Mouse (Mus musculus) forebrain, embryonic 10.5 days (tissue): ENCODE measurements around the gene Tmem30a. TPM values are rescaled to one million over a fixed set of nuclear protein-coding genes. Genes with fewer than 3 reads are reported as not detected.

Experiments used
- DNase-seq: peaks from one replicate; pipeline ENCODE4 v3.0.0-alpha.2; 2017; ENCODE audit warnings: low spot score; ENCODE audit errors: extremely low spot score
- H3K27ac ChIP-seq: fragments of 300-500 bp; sonication (generic); 2 replicates; pipeline ENCODE4 v1.5.1; 2016; ENCODE audit warnings: mild to moderate bottlenecking
- H3K27me3 ChIP-seq: fragments of 300-500 bp; sonication (generic); 2 replicates; pipeline ENCODE4 v1.6.1; 2016; ENCODE audit warnings: mild to moderate bottlenecking; ENCODE audit not compliant: poor library complexity, severe bottlenecking
- H3K36me3 ChIP-seq: fragments of 300-500 bp; sonication (generic); replicated peaks from 2 replicates; pipeline ENCODE4 v1.6.1; 2016; ENCODE audit warnings: mild to moderate bottlenecking, moderate library complexity
- H3K4me1 ChIP-seq: fragments of 300-500 bp; sonication (generic); 2 replicates; pipeline ENCODE4 v1.6.1; 2016
- H3K4me3 ChIP-seq: fragments of 300-500 bp; sonication (generic); 2 replicates; pipeline ENCODE4 v1.5.1; 2016; ENCODE audit warnings: mild to moderate bottlenecking, moderate library complexity
- H3K9me3 ChIP-seq: fragments of 300-500 bp; sonication (generic); 2 replicates; pipeline ENCODE4 v1.6.1; 2016; ENCODE audit warnings: mild to moderate bottlenecking, moderate library complexity
- WGBS: fragments of 180-500 bp; shearing (Covaris S2); methylation state at CpG from one replicate; pipeline ENCODE4 v1.1.7; 2016; 5-methylcytosine and 5-hydroxymethylcytosine counted together
- polyA plus RNA-seq: library from polyadenylated mRNA; unstranded; fragments of >200 nt; fragmentation: Nextera tagmentation; extraction: Ambion mirVana; gene quantifications from 2 replicates; pipeline ENCODE4 v1.2.1, GENCODE M21; 2016

Gene Tmem30a
- polyA plus RNA-seq, 1 experiment from 2014 or later: 49.5 TPM

- peaks cover 66% of the 10 kb centered on the region for H3K36me3 ChIP-seq
- H3K27ac ChIP-seq: no peak overlapping the region
- WGBS: 91% methylated on average over 4 of the region's 4 CpGs
- H3K27me3 ChIP-seq: no peaks in the 10 kb centered on the region
- peaks cover 22% of the 10 kb centered on the region for H3K9me3 ChIP-seq
- H3K4me3 ChIP-seq: no peak overlapping the region
- no peak for DNase-seq
- H3K4me1 ChIP-seq: no peaks in the 10 kb centered on the region
Observed at GRCm38 (mm10) chr9:79814592-79814991, 21.3 kb upstream of the Tmem30a start.

GRCm38 (mm10) chr9:79810969-79811902 is 17.9 kb upstream of the Tmem30a start:
- H3K4me3 ChIP-seq: no peak overlapping the region
- no peak overlapping the region for H3K27ac ChIP-seq
- peaks cover 4% of the 10 kb centered on the region; the same call in 1 of the 2 replicates for H3K4me1 ChIP-seq
- 84% methylated on average over 10 of the region's 11 CpGs for WGBS
- DNase-seq: no peak
- no peaks in the 10 kb centered on the region for H3K9me3 ChIP-seq
- H3K36me3 ChIP-seq: peaks cover 33% of the 10 kb centered on the region
- no peaks in the 10 kb centered on the region for H3K27me3 ChIP-seq

- no peaks in the 10 kb centered on the region for H3K27me3 ChIP-seq
- H3K36me3 ChIP-seq: peaks cover 26% of the 10 kb centered on the region
- no peak for DNase-seq
- no peak overlapping the region for H3K27ac ChIP-seq
- 90% methylated on average over 3 of the region's 3 CpGs for WGBS
- no peak overlapping the region for H3K4me3 ChIP-seq
- peaks cover 4% of the 10 kb centered on the region; the same call in 1 of the 2 replicates for H3K4me1 ChIP-seq
- H3K9me3 ChIP-seq: no peaks in the 10 kb centered on the region
Observed at GRCm38 (mm10) chr9:79810534-79810933, 17.2 kb upstream of the Tmem30a start.

- Histone ChIP-seq H3K36me3 (peaks cover 17% of the 10 kb centered on the region), H3K27ac (no peak overlapping the region), H3K9me3 (no peaks in the 10 kb centered on the region), H3K4me3 (no peak overlapping the region), H3K4me1 (peaks cover 4% of the 10 kb centered on the region; the same call in 1 of the 2 replicates), H3K27me3 (no peaks in the 10 kb centered on the region)
- WGBS: 76% methylated on average over 6 of the region's 6 CpGs
- DNase-seq: no peak
Observed at GRCm38 (mm10) chr9:79809411-79809810, 16.1 kb upstream of the Tmem30a start.

- 64% methylated on average over 4 of the region's 4 CpGs for WGBS
- no peak for DNase-seq
- Histone ChIP-seq H3K9me3 (no peaks in the 10 kb centered on the region), H3K4me1 (peaks cover 4% of the 10 kb centered on the region; the same call in 1 of the 2 replicates), H3K27me3 (no peaks in the 10 kb centered on the region), H3K27ac (no peak overlapping the region), H3K36me3 (no peaks in the 10 kb centered on the region), H3K4me3 (no peak overlapping the region)
Observed at GRCm38 (mm10) chr9:79807178-79807577, 13.9 kb upstream of the Tmem30a start.

GRCm38 (mm10) chr9:79806317-79807075 is 13.2 kb upstream of the Tmem30a start:
- 49% methylated on average over 12 of the region's 12 CpGs for WGBS
- H3K9me3 ChIP-seq: no peaks in the 10 kb centered on the region
- H3K27me3 ChIP-seq: no peaks in the 10 kb centered on the region
- no peak overlapping the region for H3K4me3 ChIP-seq
- no peak for DNase-seq
- H3K4me1 ChIP-seq: peaks cover 4% of the 10 kb centered on the region; the same call in 1 of the 2 replicates
- no peaks in the 10 kb centered on the region for H3K36me3 ChIP-seq
- no peak overlapping the region for H3K27ac ChIP-seq

GRCm38 (mm10) chr9:79805426-79805825 is 12.1 kb upstream of the Tmem30a start:
- no peaks in the 10 kb centered on the region for H3K9me3 ChIP-seq
- WGBS: 90% methylated on average over 10 of the region's 10 CpGs
- H3K27me3 ChIP-seq: no peaks in the 10 kb centered on the region
- no peak overlapping the region for H3K27ac ChIP-seq
- no peaks in the 10 kb centered on the region for H3K36me3 ChIP-seq
- no peak overlapping the region for H3K4me3 ChIP-seq
- DNase-seq: no peak
- H3K4me1 ChIP-seq: peaks cover 4% of the 10 kb centered on the region; the same call in 1 of the 2 replicates

GRCm38 (mm10) chr9:79796461-79797135 is 3.3 kb upstream of the Tmem30a start:
- Histone ChIP-seq H3K4me3 (no peak overlapping the region), H3K9me3 (no peaks in the 10 kb centered on the region), H3K27me3 (no peaks in the 10 kb centered on the region), H3K4me1 (peaks cover 13% of the 10 kb centered on the region), H3K36me3 (no peaks in the 10 kb centered on the region), H3K27ac (no peak overlapping the region)
- no peak for DNase-seq
- 77% methylated on average over 7 of the region's 7 CpGs for WGBS

- Histone ChIP-seq H3K36me3 (no peaks in the 10 kb centered on the region), H3K27me3 (no peaks in the 10 kb centered on the region), H3K9me3 (no peaks in the 10 kb centered on the region), H3K27ac (no peak overlapping the region), H3K4me1 (peaks cover 23% of the 10 kb centered on the region), H3K4me3 (no peak overlapping the region)
- 86% methylated on average over 1 of the region's 1 CpGs for WGBS
- no peak for DNase-seq
Observed at GRCm38 (mm10) chr9:79795076-79795475, 1.8 kb upstream of the Tmem30a start.

GRCm38 (mm10) chr9:79785794-79786085 is 7.6 kb downstream of the Tmem30a start:
- 84% methylated on average over 2 of the region's 2 CpGs for WGBS
- no peak for DNase-seq
- Histone ChIP-seq H3K4me3 (no peak overlapping the region), H3K4me1 (peaks cover 29% of the 10 kb centered on the region), H3K9me3 (no peaks in the 10 kb centered on the region), H3K27me3 (no peaks in the 10 kb centered on the region), H3K36me3 (no peaks in the 10 kb centered on the region), H3K27ac (no peak overlapping the region)

- Histone ChIP-seq H3K9me3 (no peaks in the 10 kb centered on the region), H3K4me1 (peaks cover 28% of the 10 kb centered on the region), H3K36me3 (no peaks in the 10 kb centered on the region), H3K27me3 (no peaks in the 10 kb centered on the region), H3K27ac (no peak overlapping the region), H3K4me3 (no peak overlapping the region)
- WGBS: 90% methylated on average over 2 of the region's 2 CpGs
- no peak for DNase-seq
Observed at GRCm38 (mm10) chr9:79784934-79785793, 8.1 kb downstream of the Tmem30a start.

- Histone ChIP-seq H3K4me1 (peaks cover 28% of the 10 kb centered on the region), H3K27me3 (no peaks in the 10 kb centered on the region), H3K9me3 (no peaks in the 10 kb centered on the region), H3K4me3 (no peak overlapping the region), H3K27ac (no peak overlapping the region), H3K36me3 (no peaks in the 10 kb centered on the region)
- 64% methylated on average over 3 of the region's 3 CpGs for WGBS
- DNase-seq: no peak
Observed at GRCm38 (mm10) chr9:79784439-79784838, 8.9 kb downstream of the Tmem30a start.
